Mouse (Mus musculus): Measurements from ENCODE around the gene 3830406C13Rik. TPM values are rescaled to one million over a fixed set of nuclear protein-coding genes. Genes with fewer than 3 reads are reported as not detected.
"Not testable (repeated sequence)": the region's sequence is repeated elsewhere in the genome, so short reads cannot be mapped to it uniquely, and the experiment has no call there.

The 3830406C13Rik gene
- 46.6 and 63.7 TPM in 2 replicates for polyA plus RNA-seq (2015; fragmentation: Nextera tagmentation; extraction: Ambion mirVana)

DNA sequence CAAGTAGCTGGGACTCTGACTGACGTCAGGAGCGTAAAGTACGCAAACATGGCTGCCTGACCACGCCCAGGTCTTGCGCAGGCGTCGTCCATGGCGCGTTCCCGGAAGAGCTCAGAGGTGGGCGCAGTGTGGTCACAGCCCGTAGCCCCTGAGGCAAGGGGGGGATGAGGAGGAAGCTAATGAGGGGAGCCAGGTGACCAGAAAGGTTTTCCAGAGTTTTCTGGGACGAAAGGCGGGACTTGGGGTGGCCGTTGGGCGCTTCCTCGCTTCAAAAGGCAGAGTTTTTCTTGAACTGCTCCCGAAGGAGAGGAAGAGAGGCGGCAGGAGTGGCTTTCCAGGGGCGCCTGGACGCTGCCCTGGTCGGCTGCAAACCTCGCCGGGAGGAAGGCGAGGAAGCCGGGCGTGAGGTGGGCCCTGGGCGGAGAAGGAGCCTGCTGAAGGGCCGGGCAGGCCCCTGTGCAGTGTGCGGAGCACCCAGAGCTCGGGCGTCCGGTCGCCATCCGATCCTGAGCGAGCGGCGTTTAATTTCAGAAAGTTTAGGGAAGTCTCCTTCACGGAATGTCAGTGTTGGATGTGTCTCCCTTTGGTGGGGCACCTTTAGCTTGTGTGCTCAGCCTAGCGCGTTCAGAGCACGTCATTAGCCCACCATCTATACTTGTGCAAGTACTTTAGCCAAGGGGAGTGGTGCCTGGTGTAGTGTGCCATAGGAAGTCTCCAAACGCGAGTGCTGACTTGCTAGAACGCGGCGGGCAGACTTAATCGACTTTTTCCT lies at the start of gene 3830406C13Rik:
Gene 3830406C13Rik (plus strand): TSS at position 33 of the 772 bp plus-strand sequence.
- Histone ChIP-seq H3K27me3 (replicated peaks; ENCODE audit: insufficient read depth, low read length) (no peaks in the 10 kb centered on the region), H3K4me2 (replicated peaks; ENCODE audit: low read depth, low read length) (peak within 1 kb of the TSS; percentile 61), H3K36me3 (ENCODE audit: insufficient read depth, low read length) (no peaks in the 10 kb centered on the region), H3K27ac (ENCODE audit: low read length) (peak within 1 kb of the TSS; percentile 94), H3K9ac (replicated peaks; ENCODE audit: low read depth) (peak within 1 kb of the TSS; percentile 85), H3K4me3 (ENCODE audit: low read depth, low read length) (peak within 1 kb of the TSS; percentile 62), H3K4me1 (ENCODE audit: insufficient read depth, low read depth, low read length) (no peaks in the 10 kb centered on the region), H3K9me3 (ENCODE audit: low read length) (no peaks in the 10 kb centered on the region)
- DNase-seq (ENCODE audit: low spot score): peak; percentile 92
- TF ChIP-seq EP300 (IDR thresholded peaks at IDR 0.05) (no peak), CTCF (IDR thresholded peaks at IDR 0.05) (0 out of 2 replicates have a peak, but pooled peaks have one; percentile 8)
- ATAC-seq: peak; percentile 98
- WGBS: under 1% methylated on average over 48 of the region's 48 CpGs

DNA sequence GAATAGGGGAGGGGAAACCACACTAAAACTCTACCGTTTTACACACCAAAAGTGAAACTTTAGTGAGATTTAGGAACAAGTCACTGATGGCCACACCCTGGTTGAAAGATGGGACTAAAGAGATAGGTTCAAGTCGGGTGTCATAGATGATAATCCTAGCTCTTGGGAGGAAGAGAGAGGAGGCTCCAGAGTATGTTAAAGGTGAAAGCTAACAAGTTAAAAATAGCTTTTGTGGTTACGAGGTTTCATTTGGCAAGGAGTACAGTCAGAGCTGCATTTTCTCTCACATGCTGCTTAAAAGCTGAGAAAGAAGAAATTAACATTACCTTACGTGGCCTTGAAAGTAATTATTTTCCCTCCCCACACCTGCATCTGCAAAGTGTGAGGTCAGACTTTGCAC lies 40.2 kb upstream of the 3830406C13Rik start:
- Histone ChIP-seq H3K4me1 (ENCODE audit: insufficient read depth, low read depth, low read length) (no peaks in the 10 kb centered on the region), H3K27ac (ENCODE audit: low read length) (no peak overlapping the region), H3K27me3 (replicated peaks; ENCODE audit: insufficient read depth, low read length) (no peaks in the 10 kb centered on the region), H3K9me3 (ENCODE audit: low read length) (no peaks in the 10 kb centered on the region), H3K9ac (replicated peaks; ENCODE audit: low read depth) (no peak overlapping the region), H3K4me3 (ENCODE audit: low read depth, low read length) (no peak overlapping the region), H3K4me2 (replicated peaks; ENCODE audit: low read depth, low read length) (no peak overlapping the region), H3K36me3 (ENCODE audit: insufficient read depth, low read length) (no peaks in the 10 kb centered on the region)
- WGBS: 66% methylated on average over 4 of the region's 4 CpGs
- no peak for DNase-seq (ENCODE audit: low spot score)
- TF ChIP-seq CTCF (IDR thresholded peaks at IDR 0.05) (no peak), EP300 (IDR thresholded peaks at IDR 0.05) (no peak)
- ATAC-seq: no peak

DNA sequence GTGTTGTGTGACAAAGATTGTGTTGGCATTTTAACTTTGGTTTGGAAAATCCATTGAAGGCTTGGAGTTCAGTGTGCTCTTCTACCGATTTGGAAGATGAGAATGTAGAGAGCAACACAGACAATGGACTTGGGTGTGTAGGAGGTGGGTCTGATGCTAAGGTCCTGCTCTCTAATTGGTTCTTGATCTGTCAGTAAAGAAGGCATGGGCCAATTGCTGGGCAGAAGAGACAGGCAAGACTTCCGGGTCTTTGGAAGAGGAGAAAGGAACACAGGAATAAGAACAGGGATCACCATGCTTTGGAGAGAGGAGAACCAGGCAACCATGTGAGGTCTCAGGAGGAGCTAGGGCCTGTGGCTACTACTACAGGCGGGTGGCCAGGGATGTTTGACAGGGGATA lies 7.9 kb upstream of the 3830406C13Rik start:
- H3K4me1 ChIP-seq (ENCODE audit: insufficient read depth, low read depth, low read length): no peaks in the 10 kb centered on the region
- H3K4me2 ChIP-seq (replicated peaks; ENCODE audit: low read depth, low read length): no peak overlapping the region
- ATAC-seq: no peak
- WGBS: 55% methylated on average over 3 of the region's 3 CpGs
- H3K9me3 ChIP-seq (ENCODE audit: low read length): no peaks in the 10 kb centered on the region
- no peak overlapping the region for H3K9ac ChIP-seq (replicated peaks; ENCODE audit: low read depth)
- H3K27me3 ChIP-seq (replicated peaks; ENCODE audit: insufficient read depth, low read length): no peaks in the 10 kb centered on the region
- DNase-seq (ENCODE audit: low spot score): no peak
- H3K36me3 ChIP-seq (ENCODE audit: insufficient read depth, low read length): no peaks in the 10 kb centered on the region
- H3K27ac ChIP-seq (ENCODE audit: low read length): no peak overlapping the region
- H3K4me3 ChIP-seq (ENCODE audit: low read depth, low read length): no peak overlapping the region
- TF ChIP-seq CTCF (IDR thresholded peaks at IDR 0.05): no peak
- TF ChIP-seq EP300 (IDR thresholded peaks at IDR 0.05): no peak

DNA sequence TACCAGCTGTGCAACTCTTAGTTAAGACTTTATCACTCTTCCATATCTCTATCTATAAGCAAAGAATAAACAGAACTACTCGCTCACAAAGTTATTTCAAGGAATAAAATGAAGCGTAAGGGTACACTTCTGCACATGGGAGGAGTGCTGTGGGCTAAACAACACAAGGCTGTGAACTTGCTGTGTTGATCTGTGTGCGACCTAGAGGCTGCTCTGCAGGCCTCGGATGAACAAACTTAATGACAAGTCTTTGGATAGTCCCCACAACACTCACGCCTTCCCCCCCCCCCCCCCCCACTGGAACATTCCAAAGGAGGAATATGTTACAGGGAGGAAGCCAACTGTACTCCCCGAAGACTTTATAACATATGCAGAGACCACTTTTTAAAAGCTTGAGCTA lies 332 bp upstream of the 3830406C13Rik start, which contains the start of gene Gm49355:
Gene Gm49355 (plus strand): TSS at position 336 of the 400 bp plus-strand sequence.
- WGBS: 68% methylated on average over 6 of the region's 6 CpGs
- ATAC-seq (no peak), DNase-seq (ENCODE audit: low spot score) (no peak)
- Histone ChIP-seq H3K9ac (replicated peaks; ENCODE audit: low read depth) (peak within 1 kb of the TSS; percentile 85), H3K4me2 (replicated peaks; ENCODE audit: low read depth, low read length) (peak within 1 kb of the TSS; percentile 61), H3K27ac (ENCODE audit: low read length) (peak within 1 kb of the TSS; percentile 94), H3K4me3 (ENCODE audit: low read depth, low read length) (peak within 1 kb of the TSS; percentile 62), H3K9me3 (ENCODE audit: low read length) (no peaks in the 10 kb centered on the region), H3K36me3 (ENCODE audit: insufficient read depth, low read length) (no peaks in the 10 kb centered on the region), H3K4me1 (ENCODE audit: insufficient read depth, low read depth, low read length) (no peaks in the 10 kb centered on the region), H3K27me3 (replicated peaks; ENCODE audit: insufficient read depth, low read length) (no peaks in the 10 kb centered on the region)
- TF ChIP-seq EP300 (IDR thresholded peaks at IDR 0.05): no peak
- TF ChIP-seq CTCF (IDR thresholded peaks at IDR 0.05): no peak

DNA sequence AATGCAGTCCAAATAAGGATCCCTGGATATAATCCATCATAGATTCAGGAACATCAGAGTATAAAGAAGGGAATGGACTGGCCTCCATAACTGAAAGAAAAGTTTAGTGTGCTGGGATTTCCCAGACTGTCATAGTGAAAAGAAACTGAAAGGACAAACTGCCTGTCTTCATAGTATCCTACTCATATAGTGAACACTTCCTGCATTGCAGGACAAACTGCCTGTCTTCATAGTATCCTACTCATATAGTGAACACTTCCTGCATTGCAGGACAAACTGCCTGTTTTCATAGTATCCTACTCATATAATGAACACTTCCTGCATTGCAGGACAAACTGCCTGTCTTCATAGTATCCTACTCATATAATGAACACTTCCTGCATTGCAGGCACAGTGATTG lies 5.8 kb downstream of the 3830406C13Rik start:
- H3K4me1 ChIP-seq (ENCODE audit: insufficient read depth, low read depth, low read length); H3K27ac ChIP-seq (ENCODE audit: low read length); ATAC-seq; H3K9ac ChIP-seq (replicated peaks; ENCODE audit: low read depth); H3K4me3 ChIP-seq (ENCODE audit: low read depth, low read length); H3K4me2 ChIP-seq (replicated peaks; ENCODE audit: low read depth, low read length); H3K36me3 ChIP-seq (ENCODE audit: insufficient read depth, low read length); H3K9me3 ChIP-seq (ENCODE audit: low read length); DNase-seq (ENCODE audit: low spot score); H3K27me3 ChIP-seq (replicated peaks; ENCODE audit: insufficient read depth, low read length): not testable (repeated sequence)

DNA sequence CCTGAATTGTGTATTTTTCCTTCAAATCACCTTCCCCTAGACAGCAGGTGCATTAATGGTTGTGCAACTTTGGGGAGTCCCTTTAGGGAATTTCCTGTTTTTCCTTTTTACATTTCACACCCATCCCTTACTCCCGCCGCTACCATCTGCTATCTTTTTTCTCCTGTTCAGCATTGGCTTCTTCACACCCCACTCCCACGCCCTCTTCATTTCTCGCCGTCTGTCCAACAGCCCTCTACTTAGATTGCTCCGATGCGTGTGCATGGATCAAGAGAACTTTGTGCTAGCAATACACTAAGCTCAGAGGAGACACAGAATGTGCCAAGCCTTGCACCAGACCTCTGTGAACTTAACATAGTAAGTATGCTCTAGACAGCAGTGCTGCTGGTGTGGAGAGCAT lies 12.4 kb downstream of the 3830406C13Rik start:
- no peak for ATAC-seq
- no peaks in the 10 kb centered on the region for H3K27me3 ChIP-seq (replicated peaks; ENCODE audit: insufficient read depth, low read length)
- TF ChIP-seq EP300 (IDR thresholded peaks at IDR 0.05) (no peak), CTCF (IDR thresholded peaks at IDR 0.05) (no peak)
- no peaks in the 10 kb centered on the region for H3K4me1 ChIP-seq (ENCODE audit: insufficient read depth, low read depth, low read length)
- 88% methylated on average over 7 of the region's 7 CpGs for WGBS
- no peaks in the 10 kb centered on the region for H3K9me3 ChIP-seq (ENCODE audit: low read length)
- no peak for DNase-seq (ENCODE audit: low spot score)
- no peak overlapping the region for H3K4me2 ChIP-seq (replicated peaks; ENCODE audit: low read depth, low read length)
- 0 out of 2 replicates have a peak, but pooled peaks cover 11% of the 10 kb centered on the region for H3K36me3 ChIP-seq (ENCODE audit: insufficient read depth, low read length)
- H3K9ac ChIP-seq (replicated peaks; ENCODE audit: low read depth): no peak overlapping the region
- H3K4me3 ChIP-seq (ENCODE audit: low read depth, low read length): no peak overlapping the region
- no peak overlapping the region for H3K27ac ChIP-seq (ENCODE audit: low read length)

Measured in lung, postnatal 0 days (tissue).